Mouse (Mus musculus) heart, postnatal 36 days (tissue): ENCODE results near the gene Nsd2. TPM values are rescaled to one million over a fixed set of nuclear protein-coding genes. Genes with fewer than 3 reads are reported as not detected.

Experiments
- DNase-seq, 2 experiments: peaks; one replicate each; pipeline ENCODE4 v3.0.0; 2021 to 2022
- intact Hi-C: fragments of 180-260 bp; cut with DNase I; formaldehyde crosslinking; loops from one replicate; pipeline ENCODE4 v1.15.1; 2025
- total RNA-seq, 2 experiments: library from RNA; stranded (reverse); gene quantifications; 2 replicates each; pipeline ENCODE4 v1.2.3; 2021

Gene Nsd2
- 10 to 100 TPM; 23.1 to 23.2 TPM for total RNA-seq

DNA sequence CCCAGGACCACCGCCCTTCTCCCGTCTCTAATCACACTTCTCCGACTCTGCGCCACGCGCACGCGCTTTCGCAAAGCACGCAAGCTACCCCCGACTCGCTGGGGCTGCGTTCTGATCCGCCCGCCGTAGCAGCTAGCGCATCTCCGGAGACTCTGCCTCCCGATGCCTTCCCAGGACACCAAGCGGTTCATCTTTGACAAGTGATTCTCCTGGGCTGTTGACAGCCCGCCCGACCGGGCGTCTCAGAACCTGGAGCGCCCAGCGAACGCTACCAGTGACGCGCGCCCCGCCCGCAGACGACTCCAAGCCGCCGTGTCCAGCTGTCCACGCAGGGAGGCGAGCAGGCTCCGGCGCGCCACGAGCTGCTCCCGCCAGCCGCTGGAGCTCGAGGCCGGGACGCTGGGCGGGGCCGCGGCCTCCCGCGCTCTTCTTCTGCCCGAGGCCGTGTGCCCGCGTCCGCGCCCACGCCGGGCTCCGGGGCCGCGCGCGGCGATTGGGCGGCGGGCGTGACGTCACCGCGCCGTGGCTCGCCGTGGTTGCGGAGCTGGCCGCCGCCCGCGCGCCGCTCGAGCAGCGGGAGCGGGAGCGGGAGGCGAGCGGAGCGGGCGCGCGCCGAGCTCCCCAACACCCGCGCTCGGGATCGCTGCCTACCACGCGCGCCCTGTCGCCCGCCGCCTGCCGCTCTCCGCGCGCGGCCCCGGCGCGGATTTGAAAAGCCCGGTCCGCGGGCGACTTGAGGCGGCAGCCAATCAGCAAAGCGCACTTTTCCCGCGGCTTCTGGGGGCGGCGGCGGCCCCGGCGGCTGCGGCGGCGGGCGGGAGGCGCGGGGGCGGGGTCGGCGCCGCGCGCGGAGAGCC is at the start of gene Nsd2:
Gene Nsd2 (plus strand): TSS at position 850 of the 857 bp plus-strand sequence.
- intact Hi-C loops: loop anchor here (2.0 to 5.0 kb wide), 3 partner anchors 37 to 168 kb away; partner anchors contain the start of genes Letm1, Nelfa and Slbp
- peak; percentile 84 to 90 for DNase-seq

DNA sequence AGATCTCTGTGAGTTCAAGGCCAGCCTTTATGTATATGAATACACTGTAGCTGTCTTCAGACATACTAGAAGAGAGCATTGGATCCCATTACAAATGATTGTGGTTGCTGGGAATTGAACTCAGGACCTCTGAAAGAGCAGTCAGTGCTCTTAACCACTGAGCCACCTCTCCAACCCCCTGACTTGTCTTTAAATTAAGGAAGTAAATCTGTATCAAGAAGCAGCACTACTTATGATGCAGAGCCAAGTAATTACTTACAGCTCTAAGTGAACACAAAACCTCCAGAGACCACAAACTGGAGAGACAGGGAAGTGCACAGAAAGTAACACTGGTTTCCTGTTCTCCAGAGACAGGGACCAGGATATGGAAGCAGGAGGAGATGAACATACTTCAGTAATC is 43.3 kb upstream of the Nsd2 start:
- intact Hi-C loops: no loop called here
- no peak for DNase-seq

GRCm38 (mm10) chr5:33781964-33782344 is 38.6 kb upstream of the Nsd2 start:
- DNase-seq: no peak
- intact Hi-C loops: loop anchor here (2.0 to 5.0 kb wide), 3 partner anchors 37 to 155 kb away; partner anchors contain the start of genes Nelfa, Tacc3 and Tmem129

DNA sequence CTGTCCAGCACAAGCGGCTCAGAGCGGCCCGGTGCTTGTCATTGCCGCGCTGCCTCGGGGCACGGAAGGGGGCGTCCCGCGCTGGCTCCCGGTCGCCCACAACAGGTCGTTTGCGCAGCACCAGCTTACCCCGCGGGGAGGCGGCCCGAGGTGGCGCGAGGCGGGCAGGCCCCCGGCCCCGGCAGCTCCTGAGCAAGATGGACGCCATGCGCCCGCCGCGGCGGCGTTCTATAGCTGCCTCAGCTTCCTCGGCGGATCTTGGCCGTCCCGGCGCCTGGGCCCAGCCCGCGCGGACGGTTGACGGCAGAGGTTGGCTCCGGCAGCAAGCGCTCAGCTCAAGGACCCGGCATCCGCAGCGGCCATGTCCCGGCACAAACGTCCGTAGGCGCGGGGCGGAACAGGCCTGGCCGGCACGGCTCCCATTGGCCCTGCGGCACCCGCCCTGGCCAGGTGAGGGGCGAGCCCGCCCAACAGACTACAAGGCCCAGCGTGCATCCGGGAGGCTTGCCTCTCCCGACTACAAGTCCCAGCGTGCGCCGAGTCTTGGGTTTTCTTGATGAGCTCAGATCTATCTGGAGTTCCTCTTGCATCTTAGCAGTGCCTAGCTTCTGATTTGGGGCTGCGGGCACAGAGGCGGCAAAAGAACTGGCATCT is 38.1 kb upstream of the Nsd2 start, which contains the start of gene Letm1:
Gene Letm1 (minus strand): TSS at position 473 of the 654 bp plus-strand sequence.
- intact Hi-C loops: loop anchor here (2.0 to 5.0 kb wide), 3 partner anchors 36 to 155 kb away; partner anchors contain the start of genes Nelfa, Tacc3 and Tmem129
- DNase-seq: peak; percentile 89 to 92

- intact Hi-C loops: loop anchor here (2.0 to 5.0 kb wide), 3 partner anchors 36 to 154 kb away; partner anchors contain the start of genes Nelfa, Tacc3 and Tmem129
- no peak for DNase-seq
Measured at GRCm38 (mm10) chr5:33782999-33783390, 37.5 kb upstream of the Nsd2 start.

DNA sequence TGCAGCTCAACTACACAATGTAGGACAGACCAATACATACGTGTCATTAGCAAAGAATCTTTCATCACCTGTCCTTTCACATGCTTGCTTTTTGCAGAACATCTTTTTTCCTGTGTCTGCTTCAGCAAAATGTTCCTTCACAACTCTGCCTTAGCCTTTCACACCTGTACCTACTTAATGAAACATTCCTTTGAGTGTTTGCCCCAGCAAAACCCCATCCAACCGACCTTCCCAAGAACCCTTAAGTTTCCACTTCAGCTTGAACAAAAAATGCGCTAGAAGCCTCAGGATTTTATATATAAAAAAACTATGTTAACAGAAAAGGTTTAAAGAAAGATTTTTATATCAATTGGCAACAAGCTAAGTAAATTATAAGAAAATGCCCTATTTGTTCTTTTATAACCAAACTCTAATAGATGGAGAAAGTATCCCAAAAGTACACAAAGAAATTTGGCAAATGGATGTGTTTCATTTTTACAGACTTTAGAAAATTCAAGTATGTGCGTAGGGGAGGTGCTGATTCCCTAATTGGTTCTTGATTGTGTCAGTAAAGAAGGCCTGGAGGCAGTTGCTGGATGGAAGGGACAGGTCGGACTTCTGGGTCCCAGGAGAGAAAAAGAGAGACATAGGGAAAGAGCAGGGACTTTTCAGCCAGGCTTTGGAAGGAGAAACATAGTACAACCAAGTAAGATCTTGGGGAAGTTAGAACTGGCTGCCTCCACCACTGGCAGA is 28.4 kb upstream of the Nsd2 start:
- no peak for DNase-seq
- intact Hi-C loops: no loop called here

GRCm38 (mm10) chr5:33803337-33803736 is 17.2 kb upstream of the Nsd2 start:
- intact Hi-C loops: no loop called here
- DNase-seq: no peak

- intact Hi-C loops: no loop called here
- no peak for DNase-seq
Measured at GRCm38 (mm10) chr5:33811519-33811918, 9.0 kb upstream of the Nsd2 start.

DNA sequence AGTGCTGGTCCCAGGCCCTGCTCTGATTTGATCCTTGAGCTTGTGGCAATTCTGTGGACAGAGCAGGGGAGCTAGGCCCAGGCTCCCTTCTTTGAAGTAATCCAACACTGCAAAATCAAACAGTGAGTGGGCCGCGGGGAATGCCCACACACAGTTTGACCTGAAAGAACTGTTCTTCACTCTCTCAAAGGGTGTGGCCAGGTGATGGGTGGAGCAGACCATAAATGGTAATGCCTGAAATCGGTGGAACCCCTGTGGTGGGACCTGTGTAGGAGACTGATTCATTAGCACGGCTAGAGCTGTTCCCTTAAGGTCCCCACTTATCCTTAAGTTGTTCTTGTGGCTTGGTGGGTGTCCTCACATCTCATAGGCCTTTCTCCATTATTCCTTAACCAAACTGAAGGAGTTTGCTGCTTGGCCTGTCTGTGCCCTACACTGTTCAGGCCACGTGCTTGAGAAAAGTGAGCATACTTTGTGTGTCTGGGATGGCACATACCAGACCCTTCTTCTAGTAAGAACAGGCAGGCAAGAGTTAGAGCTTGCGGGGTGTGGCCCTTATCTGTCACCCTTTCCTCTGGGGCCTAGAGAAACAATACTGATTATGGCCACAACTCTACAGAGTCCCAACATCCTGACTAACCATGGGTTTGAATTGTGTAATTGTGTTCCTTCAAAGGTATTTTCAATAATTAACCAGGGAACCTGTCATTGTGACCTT is 4.4 kb upstream of the Nsd2 start:
- intact Hi-C loops: no loop called here

DNA sequence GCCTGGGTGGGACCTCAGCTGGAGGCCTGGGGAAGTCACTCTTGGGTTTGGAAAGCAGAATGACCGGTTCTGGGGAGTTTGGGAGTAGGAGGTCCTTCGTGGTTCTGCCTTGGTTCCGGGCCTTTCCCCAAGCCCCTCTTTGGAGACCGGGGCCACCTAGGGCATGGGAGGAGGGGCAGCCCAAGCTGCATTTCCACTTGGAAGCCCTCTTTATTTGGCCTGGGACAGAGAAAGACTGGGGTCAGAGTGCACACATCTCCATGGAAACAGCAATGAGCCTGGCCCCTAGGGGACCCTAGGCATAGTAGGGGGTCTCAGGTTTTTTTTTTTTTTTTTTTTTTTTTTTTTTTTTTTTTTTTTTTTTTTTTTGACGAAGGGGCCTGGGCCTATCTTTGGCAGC is 2.4 kb upstream of the Nsd2 start:
- DNase-seq: no peak
- intact Hi-C loops: loop anchor here (2.0 kb wide), 1 partner anchor 35 kb away; the partner anchor contains the start of gene Letm1

More for the DNA sequence above, 4.4 kb upstream of the Nsd2 start:
- DNase-seq: no peak

DNA sequence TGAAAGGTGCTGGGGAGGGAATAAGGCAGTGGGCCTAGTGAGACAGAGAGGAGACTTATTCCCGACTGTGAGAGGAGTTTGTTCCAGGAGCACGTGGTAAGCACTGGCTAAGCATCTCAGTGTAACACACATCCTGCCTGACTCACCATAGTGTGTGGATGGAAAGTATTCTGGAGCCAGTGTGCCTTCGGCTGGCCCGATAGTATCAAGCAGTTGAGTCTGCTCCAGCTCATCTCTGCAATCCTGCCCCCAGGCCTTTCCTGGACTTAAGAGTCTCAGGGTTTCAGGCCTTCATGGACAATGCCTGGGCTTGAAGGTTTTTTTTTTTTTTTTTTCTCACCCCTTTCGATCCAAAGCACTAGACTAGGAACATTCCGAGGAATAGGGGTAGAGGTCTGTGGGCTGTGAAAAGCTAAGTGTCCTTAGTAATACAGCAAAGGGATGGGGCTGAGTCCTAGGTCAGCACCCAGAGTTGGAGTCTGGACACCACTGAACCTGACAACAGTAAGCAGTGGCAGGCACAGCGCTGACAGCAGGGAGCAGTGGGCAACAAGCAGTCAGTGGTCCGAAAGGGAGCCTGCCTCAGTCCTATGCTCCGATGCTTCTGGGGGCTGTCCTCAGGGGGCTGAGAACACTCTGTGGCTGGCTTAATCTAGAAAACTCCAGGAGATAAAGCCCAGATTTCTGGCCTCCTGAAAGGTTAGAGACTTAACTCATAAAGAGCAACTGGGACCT is 1.2 kb upstream of the Nsd2 start:
- peak; percentile 5 to 6 for DNase-seq
- intact Hi-C loops: loop anchor here (2.0 kb wide), 1 partner anchor 37 kb away; the partner anchor contains the start of gene Letm1

DNA sequence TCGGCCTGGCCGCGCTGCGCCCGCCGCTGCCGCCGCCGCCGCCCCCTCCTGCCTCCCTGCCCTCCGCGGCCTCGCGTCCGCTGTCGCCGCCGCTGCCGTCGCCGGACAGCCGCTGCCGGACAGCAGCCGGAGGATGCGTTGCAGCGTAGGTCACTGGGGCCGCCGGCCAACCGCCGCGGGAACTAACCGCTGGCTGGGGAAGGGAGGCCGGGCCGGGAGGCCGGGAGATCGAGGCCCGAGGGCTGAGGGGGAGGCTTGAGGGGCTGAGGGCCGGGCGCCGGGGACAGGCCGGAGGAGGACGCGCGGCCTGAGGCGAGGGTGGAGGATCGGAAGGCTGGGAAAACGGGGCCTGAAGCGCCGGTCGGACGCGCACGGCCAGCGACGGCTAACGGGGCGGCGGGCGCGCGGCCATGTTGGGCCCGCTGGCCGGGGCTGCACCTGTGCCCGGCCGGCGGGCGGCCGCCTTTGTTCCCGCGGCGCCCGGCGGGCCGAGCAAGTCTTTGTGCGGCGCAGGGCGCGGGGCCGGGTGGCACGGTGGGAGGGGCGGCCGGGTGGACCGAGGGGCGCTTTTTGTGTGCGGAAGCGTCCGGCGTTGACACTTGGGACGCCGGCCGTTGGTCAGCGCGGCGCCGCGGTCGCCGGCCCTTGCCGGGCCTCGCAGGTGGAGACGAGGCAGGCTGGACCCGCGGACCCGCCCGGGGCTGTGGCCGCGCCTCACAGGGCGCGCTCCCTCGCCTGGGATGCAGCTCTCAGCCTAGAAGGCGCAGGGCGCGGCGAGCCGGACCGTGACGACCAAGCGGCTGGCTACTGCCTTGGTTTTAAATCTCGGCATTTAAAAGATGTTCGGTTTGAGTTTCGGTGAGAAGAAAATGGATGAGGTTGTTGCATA is 452 bp downstream of the Nsd2 start:
- intact Hi-C loops: loop anchor here (5.0 kb wide), 2 partner anchors 116 to 169 kb away; partner anchors contain the start of genes Nelfa and Slbp
- peak; percentile 55 to 79 for DNase-seq

DNA sequence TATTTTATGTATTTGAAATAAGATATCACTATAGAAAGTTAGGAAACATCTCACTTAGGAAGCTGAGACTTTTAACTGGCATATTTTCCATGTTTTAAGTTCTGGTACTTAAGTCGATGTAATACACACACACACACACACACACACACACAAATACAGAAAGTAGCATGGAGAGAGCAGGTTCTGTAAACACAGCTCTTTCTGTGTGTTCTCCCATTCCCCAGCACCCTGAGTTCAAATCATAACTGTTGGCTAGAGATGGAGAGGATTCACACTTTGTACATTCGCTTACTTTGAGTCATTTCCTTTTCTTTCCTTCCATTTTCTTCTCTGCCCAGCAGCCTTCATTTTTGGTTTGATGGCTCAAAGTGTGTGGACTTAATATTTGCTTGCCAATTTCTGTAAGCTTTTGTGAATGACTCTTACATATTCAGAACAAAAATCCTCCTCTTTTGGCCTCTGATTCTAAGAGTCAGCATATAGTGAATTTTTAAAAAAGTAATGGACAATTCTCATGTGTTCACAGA is 1.4 kb downstream of the Nsd2 start:
- no peak for DNase-seq
- intact Hi-C loops: loop anchor here (5.0 kb wide), 2 partner anchors 115 to 170 kb away; partner anchors contain the start of genes Nelfa and Slbp

DNA sequence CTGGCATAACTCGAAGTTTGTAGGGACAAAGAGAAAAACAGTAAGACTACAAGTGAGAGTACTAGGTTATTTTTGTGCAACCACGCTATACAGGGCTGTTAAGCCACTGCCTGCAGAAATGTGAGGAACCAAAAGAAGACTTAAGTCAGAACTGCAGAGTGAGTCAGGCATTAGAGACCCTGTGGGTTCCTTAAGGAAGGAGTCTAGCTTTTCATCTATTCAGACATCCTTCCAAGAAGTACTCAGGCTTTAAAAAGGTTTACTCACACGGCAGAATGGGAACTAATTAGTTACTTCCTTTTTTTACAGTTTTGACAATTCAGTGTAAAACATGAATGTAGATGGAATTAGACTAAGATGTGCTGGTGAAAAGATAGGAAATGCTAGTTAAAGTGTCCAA is 1.9 kb downstream of the Nsd2 start:
- no peak for DNase-seq
- intact Hi-C loops: loop anchor here (5.0 kb wide), 2 partner anchors 115 to 170 kb away; partner anchors contain the start of genes Nelfa and Slbp

- no peak for DNase-seq
- intact Hi-C loops: no loop called here
Measured at GRCm38 (mm10) chr5:33826001-33826400, 5.5 kb downstream of the Nsd2 start.

GRCm38 (mm10) chr5:33828107-33828506 is 7.6 kb downstream of the Nsd2 start:
- no peak for DNase-seq
- intact Hi-C loops: no loop called here

- intact Hi-C loops: no loop called here
- DNase-seq: no peak
Measured at GRCm38 (mm10) chr5:33829958-33830357, 9.4 kb downstream of the Nsd2 start.

GRCm38 (mm10) chr5:33830832-33831231 is 10.3 kb downstream of the Nsd2 start:
- intact Hi-C loops: no loop called here
- no peak for DNase-seq
